Mouse (Mus musculus) gastrocnemius, postnatal 10 days (tissue): ENCODE results near the gene Xpo4. TPM values are rescaled to one million over a fixed set of nuclear protein-coding genes. Genes with fewer than 3 reads are reported as not detected.
A peak's percentile ranks its signal among the peaks of the same experiment; 100 is the strongest.
"Not testable (repeated sequence)": the region's sequence is repeated elsewhere in the genome, so short reads cannot be mapped to it uniquely, and the experiment has no call there.

Source experiments
- DNase-seq: peaks from one replicate; pipeline ENCODE4 v3.0.0; 2021; ENCODE audit warnings: mixed read lengths
- total RNA-seq, 2 experiments: library from RNA; stranded (reverse); gene quantifications; 2 replicates each; pipeline ENCODE4 v1.2.3; 2021

Xpo4 gene
- total RNA-seq, 2 experiments from 2014 or later: 12.3 to 17.0 TPM

DNA sequence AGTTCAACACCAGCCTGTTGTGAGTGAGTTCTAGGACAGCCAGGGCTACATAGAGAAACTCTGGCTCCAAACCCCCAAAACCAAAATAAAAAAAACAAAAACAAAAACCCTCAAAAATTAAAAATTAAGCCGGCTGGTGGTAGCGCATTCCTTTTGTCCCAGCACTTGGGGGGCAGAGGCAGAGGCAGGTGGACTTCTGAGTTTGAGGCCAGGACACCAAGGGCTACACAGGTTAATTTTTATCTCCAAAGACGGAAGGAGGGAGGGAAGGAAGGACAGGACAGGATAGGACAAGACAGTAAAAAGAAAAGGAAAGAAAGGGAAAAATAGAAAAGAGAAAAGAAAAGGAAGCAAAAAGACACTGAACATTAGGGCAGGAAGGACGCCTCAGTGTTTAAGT lies 17.5 kb upstream of the Xpo4 start:
- no peak for DNase-seq

DNA sequence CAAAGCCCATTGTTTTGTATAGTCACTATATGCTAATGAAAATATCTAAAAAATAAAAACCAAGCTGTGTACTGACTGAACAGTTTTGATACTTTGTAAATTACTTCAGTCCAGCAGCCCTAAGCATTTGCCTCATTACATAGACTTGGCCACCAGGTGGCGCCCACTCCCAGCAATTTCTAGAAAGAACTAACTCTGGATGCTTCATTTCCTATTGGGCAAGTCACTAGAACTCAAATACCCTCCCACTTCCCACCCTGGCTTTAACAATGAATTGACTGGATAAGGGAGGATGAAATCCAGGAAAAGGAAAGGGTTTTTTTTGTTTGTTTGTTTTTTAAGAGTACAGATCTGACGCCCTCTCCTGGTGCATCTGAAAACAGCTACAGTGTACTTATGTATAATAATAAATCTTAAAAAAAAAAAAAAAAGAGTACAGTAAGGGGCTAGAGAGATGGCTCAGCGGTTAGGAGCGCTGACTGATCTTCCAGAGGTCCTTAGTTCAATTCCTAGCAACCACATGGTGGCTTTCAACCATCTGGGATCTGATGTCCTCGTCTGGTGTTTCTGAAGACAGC lies 14.8 kb upstream of the Xpo4 start:
- DNase-seq: peak; percentile 87

DNA sequence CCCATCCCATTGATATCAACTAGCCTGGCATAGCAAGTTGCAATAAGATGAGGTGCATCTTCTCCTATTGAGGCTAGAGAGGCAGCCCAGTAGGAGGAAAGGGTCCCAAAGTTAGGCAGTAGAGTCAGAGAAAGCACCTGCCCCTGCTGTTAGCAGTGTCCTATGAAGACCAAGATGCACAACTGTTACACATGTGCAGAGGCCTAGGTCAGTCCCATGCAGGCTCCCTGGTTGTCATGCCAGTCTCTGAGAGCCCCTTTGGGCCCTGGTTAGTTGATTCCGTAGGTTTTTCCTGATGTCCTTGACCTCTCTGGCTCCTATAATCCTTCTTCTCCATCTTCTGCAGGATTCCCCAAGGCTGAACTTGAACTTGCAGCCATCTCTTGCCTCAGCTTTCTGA lies 14.3 kb upstream of the Xpo4 start:
- DNase-seq: no peak

DNA sequence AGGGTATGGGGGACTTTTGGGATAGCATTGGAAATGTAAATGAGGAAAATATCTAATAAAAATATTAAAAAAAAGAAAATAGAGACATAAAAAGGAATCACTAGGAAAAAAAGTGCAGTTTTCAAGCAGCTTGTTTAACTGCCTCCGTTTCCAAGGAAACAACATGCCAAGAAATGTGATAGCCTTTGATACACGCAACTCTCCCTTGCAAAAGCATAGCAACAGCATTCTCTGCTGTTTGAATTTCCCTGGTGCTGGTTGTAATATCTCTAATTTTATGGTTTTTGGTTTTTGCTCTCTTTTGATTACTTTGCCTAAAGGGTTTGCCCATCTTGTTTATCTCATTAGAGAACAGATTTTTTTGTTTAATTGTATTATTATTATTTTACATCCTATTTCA lies 10.3 kb upstream of the Xpo4 start:
- no peak for DNase-seq

DNA sequence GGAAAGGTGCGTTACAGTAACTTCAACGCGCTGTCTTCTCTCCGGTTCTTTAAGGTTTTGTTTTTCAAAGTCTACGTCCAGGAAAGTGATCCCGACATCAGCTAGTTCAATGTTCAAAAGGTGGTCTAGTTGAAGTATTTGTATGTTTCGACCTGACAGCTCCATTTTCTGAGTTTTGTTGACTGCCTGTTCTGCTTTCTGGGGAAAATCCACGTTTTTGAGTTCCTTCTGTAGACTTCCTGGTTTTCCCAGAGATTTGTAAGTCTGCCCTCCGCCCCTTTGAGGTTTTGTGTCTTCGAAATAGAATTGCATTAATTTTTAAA lies 359 bp upstream of the Xpo4 start:
- DNase-seq: no peak

DNA sequence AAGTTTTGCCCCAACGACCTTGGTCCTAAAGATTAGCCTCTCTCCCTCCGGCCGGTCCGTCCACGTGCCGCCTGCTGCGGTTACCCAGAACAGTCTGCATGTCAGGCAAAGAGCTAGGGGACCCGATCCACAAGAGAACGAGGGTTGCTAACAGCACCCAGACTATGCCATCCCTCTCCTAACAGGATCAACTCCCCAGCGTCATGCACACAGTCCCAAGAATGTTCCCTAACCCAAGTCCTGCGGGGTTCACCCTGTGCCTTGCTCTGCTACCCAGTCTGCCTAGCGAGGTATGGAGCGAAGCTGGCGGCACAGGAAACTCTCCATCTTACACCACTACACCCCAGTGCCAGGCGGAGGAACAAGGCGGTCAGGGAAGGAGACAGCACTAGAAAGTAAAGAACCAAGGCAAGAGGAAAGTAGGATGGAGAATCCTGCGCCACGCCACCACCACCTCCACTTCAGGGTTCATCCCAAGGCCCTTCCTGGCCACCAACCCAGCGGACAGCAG lies 864 bp downstream of the Xpo4 start:
- peak; percentile 14 for DNase-seq

DNA sequence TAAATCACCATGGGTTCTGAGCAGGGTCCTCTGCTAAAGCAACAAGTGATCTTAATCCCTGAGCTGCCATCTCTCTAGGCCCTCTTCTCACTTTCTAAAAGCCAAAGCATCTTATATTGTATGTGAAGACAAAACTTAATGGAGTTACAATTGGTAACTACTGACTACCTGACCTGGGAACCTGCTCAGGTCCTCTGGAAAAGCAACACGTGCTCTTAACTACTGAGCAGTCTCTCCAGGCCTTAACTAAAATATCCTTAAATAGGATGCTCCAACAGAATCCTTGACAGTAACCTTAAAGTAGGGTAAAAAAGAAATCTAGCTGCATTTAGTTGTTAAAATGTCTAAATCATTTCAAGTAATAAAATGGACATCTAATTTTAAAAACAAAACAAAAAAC lies 1.6 kb downstream of the Xpo4 start:
- no peak for DNase-seq

DNA sequence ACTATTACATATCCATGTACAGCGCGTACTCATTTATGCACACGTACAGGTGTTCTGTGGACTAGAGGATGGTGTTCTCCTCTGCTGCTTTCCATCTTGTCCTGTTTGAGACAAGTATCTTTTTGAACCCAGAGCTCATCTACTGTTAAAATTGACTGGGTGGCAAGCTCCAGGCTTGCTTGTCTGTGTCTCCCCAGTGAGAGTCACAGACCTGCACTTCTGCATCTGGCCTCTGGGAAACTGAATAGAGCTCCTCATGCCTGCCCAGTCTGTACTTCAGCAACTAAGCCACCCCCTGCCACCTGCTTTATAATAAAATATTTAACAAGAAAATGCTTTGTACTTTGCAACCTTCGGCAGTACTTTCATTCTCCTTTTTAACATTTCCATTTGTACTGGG lies 6.9 kb downstream of the Xpo4 start:
- no peak for DNase-seq

DNA sequence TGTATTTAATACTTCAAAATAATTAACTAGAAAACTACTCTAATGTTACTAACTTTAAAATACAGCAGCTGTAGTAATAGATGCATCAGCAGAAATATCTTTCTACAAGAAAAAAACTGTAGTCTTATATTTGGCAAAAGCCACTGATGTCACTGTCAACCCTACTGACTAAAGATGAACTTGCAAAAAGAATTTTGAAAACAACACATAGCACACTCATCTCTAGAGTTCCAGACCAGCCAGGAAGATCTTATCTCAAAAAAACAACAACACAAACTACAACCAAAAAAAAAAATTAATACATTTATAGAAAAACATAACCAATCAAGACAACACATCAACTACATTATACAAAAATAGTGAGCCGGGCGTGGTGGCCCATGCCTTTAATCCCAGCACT lies 7.7 kb downstream of the Xpo4 start:
- DNase-seq: no peak

DNA sequence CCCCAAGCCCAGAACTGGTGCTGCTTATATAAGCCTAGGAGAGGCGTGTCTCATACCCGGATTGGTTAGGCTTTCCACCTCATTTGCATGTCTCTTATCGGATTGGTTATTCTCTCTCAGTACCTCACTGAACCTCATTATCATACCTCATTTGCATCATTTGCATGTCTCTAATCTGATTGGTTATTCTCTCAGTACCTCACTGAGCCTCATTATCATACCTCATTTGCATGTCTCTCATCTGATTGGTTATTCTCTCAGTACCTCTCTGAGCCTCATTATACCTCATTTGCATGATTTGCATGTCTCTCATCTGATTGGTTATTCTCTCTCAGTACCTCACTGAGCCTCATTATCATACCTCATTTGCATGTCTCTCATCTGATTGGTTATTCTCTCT lies 8.7 kb downstream of the Xpo4 start:
- not testable (repeated sequence) for DNase-seq

DNA sequence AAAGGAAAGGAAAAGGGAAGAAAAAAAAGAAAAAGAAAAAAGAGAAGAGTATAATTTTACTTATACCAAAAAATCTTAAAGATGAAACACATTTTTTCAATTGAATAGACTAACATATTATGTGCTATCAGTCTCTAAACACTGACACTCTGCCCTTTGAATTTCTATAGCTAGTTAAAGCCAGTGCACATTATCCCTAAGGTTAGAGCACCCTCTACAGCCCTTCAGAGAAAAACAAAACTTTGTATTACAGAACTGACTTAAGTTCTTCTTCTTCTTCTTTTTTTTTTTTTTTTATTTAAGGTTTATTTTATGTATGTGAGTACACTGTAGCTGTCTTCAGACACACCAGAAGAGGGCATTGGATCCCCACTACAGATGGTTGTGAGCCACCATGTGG lies 15.7 kb downstream of the Xpo4 start:
- DNase-seq: no peak

DNA sequence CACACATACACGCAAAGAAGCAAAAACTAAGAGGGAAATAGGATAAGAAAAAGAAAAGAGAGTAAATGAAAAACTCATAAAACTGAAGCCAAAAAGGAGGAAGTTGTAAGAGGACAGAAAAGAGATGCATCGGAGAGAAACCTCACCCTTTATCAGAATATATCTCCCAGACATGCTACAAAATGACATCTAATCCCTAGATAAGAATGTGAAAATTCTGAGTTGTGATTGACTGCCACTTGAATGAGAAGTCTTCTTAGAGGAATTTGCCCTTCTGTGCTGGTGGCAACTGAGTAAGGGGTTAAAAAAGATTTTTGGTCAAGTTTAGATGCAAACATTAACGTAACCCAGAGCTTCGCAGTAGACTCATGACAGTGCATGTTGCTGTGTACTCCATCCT lies 19.1 kb downstream of the Xpo4 start:
- no peak for DNase-seq

DNA sequence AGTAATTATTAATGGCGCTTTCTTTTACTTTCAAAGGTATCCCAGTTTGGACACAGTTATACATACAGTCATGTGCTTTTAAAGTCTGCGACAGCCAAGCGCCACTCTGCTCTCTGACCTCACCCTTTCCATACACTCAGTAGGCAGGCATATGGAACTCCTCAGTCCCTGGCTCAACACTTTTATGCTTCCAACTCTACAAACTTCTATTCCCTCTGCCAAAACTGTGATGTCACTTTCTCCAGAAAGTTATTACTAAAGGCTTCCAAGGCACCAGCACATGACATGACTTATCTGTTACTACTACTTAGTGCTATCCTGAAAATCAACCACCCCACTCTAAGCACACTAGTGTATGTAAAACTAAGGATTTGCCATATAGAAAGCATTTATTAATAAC lies 26.1 kb downstream of the Xpo4 start:
- DNase-seq: no peak

DNA sequence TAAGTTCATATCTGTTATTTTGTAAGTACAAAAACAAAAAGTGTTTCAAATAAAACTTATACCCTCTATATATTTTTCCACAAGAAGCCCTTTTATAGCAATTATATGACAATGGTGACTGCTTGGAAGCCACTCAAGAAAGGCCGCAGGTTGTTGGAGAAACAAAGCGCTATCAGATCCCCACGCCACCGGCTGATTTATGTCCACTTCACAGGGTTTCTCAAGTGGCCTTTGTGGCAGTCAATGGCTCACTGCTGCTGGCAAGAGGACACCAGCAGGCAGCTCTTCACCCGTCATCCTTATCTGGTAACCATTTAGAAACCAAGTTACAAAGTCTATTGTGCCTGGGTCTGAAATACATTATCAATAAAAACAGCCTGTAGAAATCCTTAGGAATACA lies 31.1 kb downstream of the Xpo4 start:
- DNase-seq: no peak

DNA sequence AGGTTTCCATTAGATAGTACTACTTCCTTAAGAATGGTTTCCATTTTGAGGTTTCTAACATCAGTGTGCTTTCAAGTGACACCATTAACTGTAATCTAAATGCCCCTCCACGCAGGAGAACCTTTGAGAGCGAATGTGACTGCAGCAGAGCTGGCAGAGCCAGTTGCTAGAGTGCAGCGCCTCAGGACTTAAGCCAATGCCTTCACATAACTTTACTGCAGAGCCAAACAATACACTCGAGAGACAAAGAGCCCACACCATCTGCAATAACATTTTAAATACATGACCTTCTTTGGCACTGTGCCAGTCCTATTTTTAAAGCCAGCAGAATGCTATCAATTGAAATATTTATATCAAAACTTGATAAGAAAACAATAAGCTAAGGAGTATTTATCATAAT lies 35.6 kb downstream of the Xpo4 start:
- DNase-seq: no peak

DNA sequence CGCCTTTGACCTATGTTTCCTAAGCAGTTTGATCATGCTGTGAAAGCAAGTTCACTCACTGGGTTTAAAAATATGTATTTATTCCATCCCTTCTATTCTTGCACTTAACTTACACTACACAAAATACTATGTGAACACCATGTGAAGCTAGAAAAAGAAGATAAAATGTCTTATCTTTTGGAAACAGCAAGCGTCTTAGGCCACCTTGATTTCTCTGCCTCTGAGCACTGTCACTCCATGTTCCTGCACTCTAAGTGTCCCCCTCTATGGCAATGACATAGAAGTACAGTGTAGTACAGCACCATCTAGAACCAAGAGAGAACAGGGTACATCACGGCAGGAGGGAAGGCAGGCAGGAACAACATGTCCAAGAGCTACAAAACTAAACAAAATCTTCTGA lies 42.3 kb downstream of the Xpo4 start:
- DNase-seq: no peak

DNA sequence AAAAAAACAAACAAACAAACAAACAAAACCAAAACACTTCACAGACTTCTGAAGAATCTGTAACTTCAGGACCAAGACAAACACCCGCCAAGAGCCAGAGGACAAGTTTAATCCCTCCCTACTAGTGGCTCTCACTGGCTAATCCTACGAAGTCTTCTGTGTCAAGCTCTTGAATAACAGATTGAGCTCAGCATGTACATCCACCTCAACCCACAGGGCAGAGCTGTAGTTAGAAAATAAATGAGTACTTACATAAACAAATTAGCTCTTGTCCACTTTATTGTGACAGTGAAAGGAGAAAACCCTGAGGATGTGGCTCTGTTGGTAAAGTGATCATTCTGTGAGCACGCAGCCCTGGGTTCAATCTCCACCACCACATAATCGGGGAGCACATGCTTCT lies 43.5 kb downstream of the Xpo4 start:
- no peak for DNase-seq

DNA sequence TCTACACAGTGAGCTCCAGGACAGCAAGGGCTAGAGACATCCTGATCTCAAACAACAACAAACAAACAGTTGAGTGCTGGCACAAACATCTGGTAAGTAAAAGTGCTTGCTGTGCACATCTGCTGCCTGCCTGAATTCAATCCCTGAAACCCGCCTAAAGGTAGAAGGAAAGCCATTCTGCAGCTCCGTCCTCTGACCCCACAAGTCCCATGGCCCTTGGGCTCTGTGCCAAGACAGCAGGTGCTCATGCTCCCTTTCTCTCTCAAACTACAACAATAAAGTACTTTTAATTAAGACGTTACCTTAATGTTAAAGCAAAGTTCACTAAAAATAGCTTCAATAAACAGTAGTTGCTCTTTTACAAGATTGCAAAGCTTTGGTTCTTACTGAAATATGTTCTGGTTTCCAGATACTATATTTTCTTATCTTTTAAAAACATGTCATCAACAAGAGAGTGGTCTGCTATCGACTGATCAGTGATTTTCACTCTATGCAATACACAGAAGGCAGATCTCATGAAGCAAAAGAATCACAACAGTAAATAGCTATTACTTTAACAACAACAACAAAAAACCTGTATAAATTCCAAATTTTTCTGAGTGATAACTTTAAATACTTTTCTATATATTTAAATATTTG lies 44.5 kb downstream of the Xpo4 start:
- DNase-seq: no peak

DNA sequence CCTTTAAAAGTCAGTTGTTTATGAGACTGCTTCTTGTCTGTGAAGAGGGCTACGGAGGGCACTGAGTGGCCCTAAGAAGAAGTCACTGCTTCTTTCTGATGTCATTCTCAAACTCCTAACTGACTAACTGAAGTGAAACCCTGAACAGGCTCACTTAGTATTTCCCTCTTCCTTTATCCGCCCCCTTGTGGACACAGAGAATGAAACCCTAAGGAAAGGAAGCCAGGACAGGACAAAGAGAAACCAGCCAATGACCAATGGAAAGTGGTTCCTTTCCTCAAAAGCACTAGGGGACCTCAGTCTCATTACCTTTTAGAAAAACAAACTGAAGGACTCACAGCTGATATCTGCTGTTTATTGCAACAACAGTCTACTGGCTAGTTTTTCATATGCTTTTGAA lies 45.7 kb downstream of the Xpo4 start:
- no peak for DNase-seq

DNA sequence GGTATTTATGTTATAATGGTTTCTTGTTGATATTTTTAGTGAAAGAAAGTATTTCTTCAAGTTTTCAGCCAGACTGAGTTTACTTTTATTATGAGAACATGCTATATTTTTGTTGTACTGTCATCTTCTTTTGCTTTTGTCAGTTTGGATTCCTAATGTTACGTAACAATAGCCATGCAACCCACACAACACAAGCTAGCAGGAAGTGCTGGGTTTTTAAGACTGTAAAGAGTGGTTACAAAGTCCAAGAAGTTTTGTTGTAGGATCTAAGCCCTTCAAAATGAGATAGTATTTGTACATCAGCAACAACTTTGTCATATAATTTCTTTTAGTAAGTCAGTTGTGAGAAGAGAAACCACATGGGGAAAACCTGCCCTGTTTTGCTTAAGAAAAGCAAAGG lies 47.6 kb downstream of the Xpo4 start:
- no peak for DNase-seq

DNA sequence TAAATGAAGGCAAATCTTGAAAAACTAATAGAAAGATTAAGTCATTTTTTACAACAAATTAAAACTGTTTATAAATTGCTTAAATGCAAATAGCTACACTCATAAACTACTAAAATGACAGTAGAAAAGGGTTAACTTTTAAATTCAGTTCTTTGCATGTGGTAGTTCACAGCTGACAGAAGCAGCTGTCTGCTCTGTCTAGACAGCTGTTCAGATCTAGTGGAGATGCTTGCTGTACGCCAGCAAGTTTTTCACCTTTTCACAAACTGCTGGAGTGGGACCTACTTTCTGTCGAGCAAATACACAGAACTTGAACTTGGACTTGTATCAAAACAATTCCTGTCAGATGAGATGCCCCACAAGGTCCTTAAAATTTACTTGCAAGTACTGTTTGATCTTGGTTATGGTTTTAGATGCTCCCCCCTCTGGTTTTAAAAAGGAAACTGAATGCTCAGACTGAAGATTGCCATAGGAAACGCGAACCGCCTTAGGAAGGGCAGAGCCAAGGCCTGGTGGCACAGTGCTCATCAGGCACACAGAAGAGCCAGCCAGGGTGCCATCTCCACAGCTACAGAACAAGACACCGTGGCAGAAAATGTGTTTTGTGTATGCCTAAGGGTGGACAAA lies 48.8 kb downstream of the Xpo4 start:
- DNase-seq: no peak

DNA sequence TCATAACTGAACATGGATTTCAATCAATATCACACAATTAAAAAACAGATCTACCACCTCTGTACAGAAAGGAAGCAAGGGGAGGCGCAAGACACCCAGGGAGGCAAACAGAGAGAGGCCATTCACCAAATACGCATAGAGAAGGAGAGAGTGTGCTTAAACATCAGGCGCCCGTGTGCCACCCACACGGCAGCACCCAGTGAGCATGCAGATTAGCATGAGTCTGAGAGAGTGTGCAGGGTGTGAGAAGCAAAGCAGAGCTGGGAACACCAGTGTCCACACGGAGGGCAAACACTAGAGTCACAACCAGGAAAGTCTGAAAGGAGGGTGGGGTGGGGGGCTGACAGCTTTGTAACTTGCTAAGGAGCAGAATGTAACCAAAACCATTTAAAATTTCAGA lies 49.4 kb downstream of the Xpo4 start:
- no peak for DNase-seq

DNA sequence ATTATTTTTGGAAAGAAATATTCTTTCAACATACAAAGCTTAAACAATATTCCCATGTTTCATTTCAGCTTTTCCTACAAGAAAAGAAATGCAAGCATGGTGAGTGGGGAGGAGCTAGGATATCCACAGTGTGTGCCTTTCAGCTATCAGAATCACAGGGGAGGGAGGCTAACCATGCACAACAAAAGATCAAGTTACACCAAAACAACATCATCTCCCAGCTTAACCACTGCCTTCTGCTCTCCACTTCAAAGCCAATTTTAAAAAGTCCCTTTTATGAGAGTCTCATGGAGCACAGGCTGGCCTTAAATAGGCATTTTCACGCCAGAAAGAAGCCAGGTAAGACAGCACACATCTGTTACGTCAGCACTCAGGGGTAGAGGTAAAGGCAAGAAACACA lies 54.2 kb downstream of the Xpo4 start:
- DNase-seq: no peak

DNA sequence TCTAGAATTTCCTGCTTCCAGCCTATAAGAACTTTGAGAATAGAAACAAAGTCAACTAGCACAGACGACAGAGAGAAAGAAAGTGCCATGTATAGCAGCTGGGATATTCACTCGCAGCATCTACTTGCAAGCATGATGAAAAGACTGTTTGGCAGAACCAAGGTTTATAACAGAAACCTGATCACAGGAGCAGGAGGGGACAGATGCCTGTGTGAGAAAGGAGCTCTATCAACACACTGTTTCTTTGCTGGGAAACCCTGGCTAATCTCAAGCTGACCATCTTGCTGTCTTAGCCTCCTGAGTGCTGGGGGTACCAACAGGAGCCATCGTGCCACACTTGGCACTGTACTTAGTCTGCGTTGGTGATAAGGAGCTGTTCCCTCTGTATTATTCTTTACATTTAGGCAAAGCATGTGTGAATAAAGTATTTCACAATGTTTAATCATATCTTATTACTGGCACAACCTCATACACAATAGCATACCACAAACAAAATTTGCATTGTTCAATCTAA lies 55.4 kb downstream of the Xpo4 start:
- no peak for DNase-seq
